Mouse (Mus musculus) effector memory CD4-positive, alpha-beta T cell, adult 7 months (primary cell): Measurements from ENCODE around the gene L3mbtl1. TPM values are rescaled to one million over a fixed set of nuclear protein-coding genes. Genes with fewer than 3 reads are reported as not detected.

Source experiments
- polyA plus RNA-seq: library from polyadenylated mRNA; unstranded; fragments of 100-300 nt; shearing (Covaris generic); gene quantifications from one replicate; pipeline ENCODE4 v1.2.1, GENCODE M21; 2017

Gene L3mbtl1
- 0.66 TPM for polyA plus RNA-seq

GRCm38 (mm10) chr2:162943148-162943846 lies at the start of gene L3mbtl1:
L3mbtl1 (plus strand) TSS chr2:162943472.

GRCm38 (mm10) chr2:162931123-162931673 lies 12.1 kb upstream of the L3mbtl1 start, which contains the start of gene Srsf6:
Srsf6 (plus strand) TSS chr2:162931528.

GRCm38 (mm10) chr2:162987218-162987617 lies 43.9 kb downstream of the L3mbtl1 start, which contains the start of gene Sgk2:
Sgk2 (plus strand) TSS chr2:162987330.

GRCm38 (mm10) chr2:163016916-163017743 lies 73.9 kb downstream of the L3mbtl1 start, which contains the start of gene Ift52:
Ift52 (plus strand) TSS chr2:163017354.

Other genes starting within 250 kb of the L3mbtl1 start
- gene Srsf6, start 11.9 kb upstream of the L3mbtl1 start, polyA plus RNA-seq, result 74.6 TPM
- 0.33 TPM for gene Sgk2, start 43.9 kb downstream of the L3mbtl1 start, polyA plus RNA-seq
- 31.1 TPM for gene Ift52, start 73.9 kb downstream of the L3mbtl1 start, polyA plus RNA-seq
- 3.9 TPM for gene Mybl2, start 111.2 kb downstream of the L3mbtl1 start, polyA plus RNA-seq
- not detected for gene Gtsf1l, start 144.4 kb downstream of the L3mbtl1 start, polyA plus RNA-seq